Mouse (Mus musculus): ENCODE measurements around the gene Wfdc12.
"Not testable (repeated sequence)": the region's sequence is repeated elsewhere in the genome, so short reads cannot be mapped to it uniquely, and the experiment has no call there.

The Wfdc12 gene

DNA sequence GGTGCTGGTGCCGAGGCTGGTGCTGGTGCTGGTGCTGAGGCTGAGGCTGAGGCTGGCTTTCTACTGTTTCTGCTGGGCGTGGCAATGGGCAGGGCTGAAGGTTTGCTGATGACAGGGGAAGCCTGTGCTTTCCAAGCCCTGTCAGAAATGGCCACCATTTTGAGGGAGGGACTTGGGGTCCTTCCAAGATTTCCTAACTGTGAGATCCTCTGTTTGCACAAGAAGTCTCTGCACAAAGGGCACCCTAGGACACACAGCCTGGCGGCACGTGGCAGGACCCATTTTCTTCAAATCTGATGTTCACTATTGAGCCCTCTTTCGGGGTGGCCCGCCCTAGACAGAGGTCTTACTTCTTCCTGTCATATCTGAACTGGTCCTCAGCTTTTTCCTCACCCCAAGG lies at the start of gene Wfdc12:
Gene Wfdc12 (minus strand): TSS at position 33 of the 400 bp plus-strand sequence.
- DNase-seq (ENCODE audit: low spot score in 2 of 2) = peak in 1 of 2 experiments; percentile 10

- no peak for DNase-seq (ENCODE audit: low spot score in 2 of 2)
These were observed 48.0 kb upstream of the Wfdc12 start, which contains the start of gene Svs2 for GRCm38 (mm10) chr2:164238366-164238765. TSS of gene Svs2 (minus strand) at chr2:164238466.

DNA sequence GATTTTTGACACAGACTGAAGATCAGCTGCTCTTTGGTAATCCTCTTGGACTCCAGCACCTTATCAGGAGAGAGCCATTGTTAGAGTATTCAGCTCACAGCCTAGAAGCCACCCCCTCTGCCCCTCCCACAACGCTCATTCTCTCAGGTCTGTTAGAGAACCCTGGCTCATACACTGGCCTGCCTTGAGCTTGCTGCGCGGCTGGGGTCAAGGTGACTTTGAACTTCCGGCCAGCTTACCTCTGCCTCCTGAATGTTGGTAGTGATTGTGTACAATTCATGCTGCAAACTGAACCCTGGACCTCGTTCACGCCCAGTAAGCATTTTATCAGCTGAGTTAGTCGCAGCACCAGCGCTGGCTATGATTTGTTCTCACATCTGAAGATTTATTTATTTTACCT lies 42.3 kb upstream of the Wfdc12 start:
- DNase-seq (ENCODE audit: low spot score in 2 of 2) = no peak

DNA sequence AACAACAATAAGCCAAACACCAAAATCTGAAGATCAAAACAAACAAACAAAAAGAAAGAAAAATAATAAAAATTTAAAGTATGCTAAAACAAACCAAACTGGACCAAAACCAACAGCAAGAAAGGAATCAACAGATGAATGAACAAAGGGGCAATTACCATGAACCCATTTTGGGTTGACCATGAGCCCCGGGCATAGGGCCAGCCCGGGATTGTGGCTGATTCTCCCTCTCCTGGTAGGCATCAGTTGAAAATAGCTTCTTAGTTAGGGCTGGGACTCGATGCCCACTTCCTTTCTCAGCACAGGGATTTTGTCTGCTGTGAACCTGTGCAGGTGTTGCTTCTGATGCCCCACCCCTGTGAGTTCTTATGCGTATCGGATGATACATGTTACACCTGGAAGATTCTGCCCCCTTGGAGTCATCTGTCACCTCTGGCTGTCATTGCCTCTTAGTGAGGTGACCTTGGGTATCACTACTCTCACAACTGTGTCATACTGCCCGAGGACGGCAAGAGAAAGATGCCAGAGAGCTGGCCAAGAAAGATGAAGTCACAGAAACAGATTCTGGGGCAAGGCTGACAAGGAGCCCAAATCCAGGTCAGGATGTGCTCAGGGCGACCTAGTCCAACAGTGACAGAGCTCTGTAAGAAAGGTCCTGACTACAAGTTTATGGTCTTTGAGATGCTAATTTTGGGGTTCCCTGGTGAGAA lies 38.1 kb upstream of the Wfdc12 start:
- DNase-seq (ENCODE audit: low spot score in 2 of 2) = no peak

DNA sequence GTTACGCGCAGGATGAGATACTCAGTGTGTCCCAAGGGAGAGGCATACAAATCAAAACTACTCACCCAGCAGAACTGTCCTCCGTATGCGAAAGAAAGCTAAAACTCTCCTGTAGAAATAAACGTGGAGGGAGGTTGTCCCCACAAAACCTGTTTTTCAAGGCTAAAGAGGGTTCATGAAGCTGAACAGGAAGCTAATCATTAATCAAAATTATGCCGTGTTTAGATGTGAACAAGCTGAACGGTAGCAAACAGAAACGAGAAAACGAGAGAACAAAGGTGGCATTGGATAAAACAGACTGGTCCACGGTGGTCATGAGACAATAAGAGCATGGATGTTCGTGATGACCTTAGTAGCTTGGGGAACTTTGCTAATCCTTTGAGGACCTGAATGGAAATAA lies 31.1 kb upstream of the Wfdc12 start, which contains the start of gene Wfdc15b:
Gene Wfdc15b (minus strand): TSS at position 139 of the 400 bp plus-strand sequence.
- DNase-seq (ENCODE audit: low spot score in 2 of 2) = no peak

GRCm38 (mm10) chr2:164219295-164219694 lies 28.9 kb upstream of the Wfdc12 start:
- no peak for DNase-seq (ENCODE audit: low spot score in 2 of 2)

- DNase-seq (ENCODE audit: low spot score in 2 of 2) = no peak
These were observed 22.3 kb upstream of the Wfdc12 start for GRCm38 (mm10) chr2:164212711-164213110.

DNA sequence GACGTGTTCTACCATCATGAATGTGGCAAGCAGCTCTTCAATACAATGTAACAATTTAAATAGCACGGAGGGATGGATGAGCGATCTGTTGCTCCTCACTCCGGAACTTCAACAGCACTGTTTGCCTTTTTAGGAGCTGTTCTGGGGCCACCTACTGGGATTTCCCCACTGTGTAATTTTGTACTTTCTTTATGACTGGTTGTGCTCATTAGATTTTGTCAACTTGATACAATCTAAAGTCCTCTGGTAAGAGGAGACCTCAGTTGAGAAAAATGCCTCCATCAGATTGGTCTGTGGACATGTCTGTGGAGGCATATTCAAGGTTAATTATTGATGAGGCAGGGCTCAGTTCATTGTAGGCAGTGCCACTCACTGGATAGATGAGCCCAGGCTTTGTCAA lies 20.5 kb upstream of the Wfdc12 start:
- DNase-seq (ENCODE audit: low spot score in 2 of 2) = no peak

DNA sequence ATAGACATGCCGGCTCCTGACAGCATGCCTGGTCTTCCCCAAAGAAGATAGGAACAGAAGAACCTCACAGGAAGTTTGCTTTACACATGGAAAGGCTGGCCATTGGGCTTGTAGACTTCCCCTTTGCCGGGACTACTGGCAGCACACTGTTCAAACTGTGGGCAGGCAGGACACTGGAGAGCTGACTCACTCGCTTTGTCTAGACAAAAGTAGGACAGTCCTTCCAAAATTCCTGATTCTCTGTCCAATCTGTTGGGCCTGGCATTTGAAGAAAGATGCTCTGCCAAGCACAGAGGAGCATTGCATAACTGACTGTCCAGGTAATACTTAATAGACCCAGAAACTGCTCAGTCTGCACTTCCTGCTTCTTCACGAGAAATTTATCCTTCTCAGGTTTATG lies 16.3 kb upstream of the Wfdc12 start:
- no peak for DNase-seq (ENCODE audit: low spot score in 2 of 2)

GRCm38 (mm10) chr2:164206011-164206410 lies 15.6 kb upstream of the Wfdc12 start:
- not testable (repeated sequence) for DNase-seq (ENCODE audit: low spot score in 2 of 2)

GRCm38 (mm10) chr2:164199626-164200327 lies 9.4 kb upstream of the Wfdc12 start, which contains the start of gene Wfdc15a:
TSS of gene Wfdc15a (minus strand) at chr2:164200130.
- no peak for DNase-seq (ENCODE audit: low spot score in 2 of 2)

GRCm38 (mm10) chr2:164196700-164196990 lies 6.2 kb upstream of the Wfdc12 start:
- no peak for DNase-seq (ENCODE audit: low spot score in 2 of 2)

DNA sequence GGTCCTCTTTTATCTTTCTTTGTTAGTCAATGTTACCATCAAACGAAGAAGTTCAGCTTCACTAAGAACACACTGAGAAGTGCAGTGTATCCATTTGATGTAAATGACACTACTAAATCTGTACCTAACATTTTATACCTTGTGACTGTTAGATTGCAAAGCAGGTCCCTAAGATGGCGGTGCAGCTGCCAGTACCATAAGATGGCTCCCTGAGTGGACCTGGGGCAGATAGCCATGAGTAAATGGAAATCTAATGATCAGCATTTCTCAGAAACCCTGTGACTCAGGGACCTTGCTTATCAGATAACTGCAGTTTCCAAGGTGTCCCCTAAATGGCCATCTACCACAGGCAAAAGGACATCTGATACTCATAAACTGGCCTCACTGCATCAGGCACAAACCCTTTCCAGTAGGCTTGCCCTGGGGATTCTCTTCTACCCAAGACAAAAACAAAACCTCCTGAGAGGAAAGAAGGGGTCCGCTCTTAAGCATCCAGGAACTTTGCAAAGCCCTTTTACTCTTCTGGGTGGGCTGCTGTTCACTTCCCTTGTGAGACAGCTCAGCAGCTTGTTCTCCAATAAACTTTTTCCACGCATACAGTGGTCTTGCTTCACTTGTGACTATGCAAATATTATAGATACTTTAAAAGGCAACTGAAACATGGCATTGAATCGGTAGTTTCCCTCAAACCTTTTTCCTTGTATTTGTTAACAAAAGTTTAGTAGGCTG lies 5.7 kb upstream of the Wfdc12 start:
- DNase-seq (ENCODE audit: low spot score in 2 of 2) = peak in 1 of 2 experiments; percentile 3

DNA sequence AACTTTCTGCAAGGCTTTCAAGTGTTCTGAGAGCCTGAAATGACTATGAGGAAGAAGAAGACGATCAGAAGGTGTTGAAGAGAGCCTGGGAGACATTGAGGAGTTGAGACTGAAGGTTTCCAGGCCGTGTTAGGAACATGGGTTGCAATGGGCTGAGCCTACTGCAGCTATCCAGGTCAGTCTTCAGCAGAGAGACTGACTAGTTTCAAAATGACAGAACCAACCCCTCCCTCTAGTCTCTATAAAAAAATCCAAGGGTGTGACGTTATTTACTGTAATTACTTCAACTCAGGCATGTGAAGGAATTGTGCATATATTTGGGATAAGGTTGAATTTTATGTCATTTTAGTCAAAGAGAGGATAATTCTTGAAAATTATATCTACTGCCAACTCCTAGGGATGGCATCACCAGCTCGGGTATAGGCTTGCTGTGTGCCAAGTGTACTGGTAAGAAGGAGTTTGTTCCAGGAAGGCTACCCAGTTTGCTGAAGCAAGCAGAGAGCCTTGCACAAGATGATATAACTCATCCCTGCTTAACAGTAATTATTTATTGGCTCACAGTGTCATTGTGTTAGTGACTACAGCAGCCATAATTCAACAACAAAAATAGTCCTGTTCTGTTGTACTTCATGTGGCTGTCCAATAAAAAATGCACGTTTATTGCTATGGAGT lies 4.7 kb upstream of the Wfdc12 start:
- DNase-seq (ENCODE audit: low spot score in 2 of 2) = peak in 1 of 2 experiments; percentile 13

DNA sequence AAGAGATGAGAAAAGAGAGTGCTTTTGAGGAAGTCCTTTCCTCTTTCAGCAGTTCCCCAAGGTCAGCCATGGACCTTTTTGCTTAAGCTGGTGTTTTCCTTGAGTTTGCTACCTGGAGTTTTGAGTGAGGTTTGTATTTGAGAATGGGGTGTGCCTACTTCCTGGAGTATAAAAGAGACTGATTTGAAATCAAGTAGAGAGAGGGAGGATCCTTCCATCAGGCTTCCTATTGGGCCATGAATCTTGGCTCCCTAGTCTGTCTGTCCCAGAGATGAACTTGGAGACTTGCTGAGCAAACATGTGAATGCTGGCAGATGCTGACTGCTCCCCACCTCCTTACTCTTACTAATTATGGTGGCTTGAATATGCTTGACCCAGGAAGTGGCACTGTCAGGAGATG lies 1.9 kb upstream of the Wfdc12 start:
- DNase-seq (ENCODE audit: low spot score in 2 of 2) = peak in 1 of 2 experiments; percentile 1

- DNase-seq (ENCODE audit: low spot score in 2 of 2) = peak in 1 of 2 experiments; percentile 9
These were observed 1.7 kb downstream of the Wfdc12 start for GRCm38 (mm10) chr2:164188722-164189121.

DNA sequence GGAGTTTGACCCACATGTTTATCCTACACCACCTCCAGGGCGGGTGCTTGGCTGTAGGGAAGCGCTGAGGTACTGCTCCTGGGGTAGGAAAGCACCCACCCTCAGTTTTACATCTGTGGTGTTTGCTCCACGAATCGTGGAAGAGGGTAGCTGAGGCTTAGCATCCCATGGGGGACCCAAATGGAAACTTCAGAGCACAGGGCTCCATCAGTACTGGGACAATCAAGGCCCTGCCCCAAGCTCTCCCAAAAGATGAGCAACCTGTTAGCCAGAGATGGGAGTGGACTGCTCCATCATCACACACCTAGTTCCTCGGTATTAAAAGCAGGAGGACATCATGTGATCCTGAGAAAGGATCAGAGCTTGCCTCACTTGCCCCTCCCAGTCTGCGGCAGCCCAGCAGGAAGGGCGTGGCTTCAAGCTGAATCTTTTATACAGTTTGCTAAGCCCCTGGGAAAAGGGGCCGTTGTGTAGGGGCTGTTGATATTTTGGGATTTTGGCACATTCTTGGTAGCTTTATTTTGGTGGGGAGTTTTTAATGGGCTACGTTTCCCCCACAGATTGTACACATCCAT lies 6.2 kb downstream of the Wfdc12 start:
- peak in 1 of 2 experiments; percentile 6 for DNase-seq (ENCODE audit: low spot score in 2 of 2)

- peak in 1 of 2 experiments; percentile 5 for DNase-seq (ENCODE audit: low spot score in 2 of 2)
These were observed 7.1 kb downstream of the Wfdc12 start for GRCm38 (mm10) chr2:164183340-164183739.

DNA sequence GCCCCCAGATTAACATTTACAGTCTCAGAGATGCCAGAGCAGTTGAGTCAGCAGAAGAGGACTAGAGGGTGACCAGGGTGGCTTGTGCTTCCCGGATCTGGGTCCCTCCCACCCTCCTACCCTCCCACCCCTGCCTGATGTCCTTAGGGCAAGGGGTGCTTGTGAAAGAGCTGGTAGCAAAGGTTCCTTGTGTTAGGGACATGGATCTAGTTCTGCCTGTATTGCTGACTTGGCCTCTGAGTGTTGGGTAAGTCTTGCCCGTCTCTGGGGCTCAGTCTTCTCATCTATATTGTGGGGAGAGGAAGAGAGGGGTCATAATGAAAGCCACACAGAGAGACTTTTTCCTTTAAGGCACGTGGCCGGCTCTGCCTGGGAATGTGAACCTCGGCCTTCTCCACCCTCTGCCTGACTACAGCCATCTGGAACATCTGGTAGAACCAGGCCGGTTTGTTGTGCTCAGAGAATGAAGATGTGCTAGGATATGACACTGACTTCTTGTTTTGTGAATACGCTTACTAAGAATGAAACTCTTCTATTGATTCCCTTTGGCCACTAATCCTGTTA lies 7.6 kb downstream of the Wfdc12 start, which contains the start of gene Wfdc5:
Gene Wfdc5 (minus strand): TSS at position 51 of the 564 bp plus-strand sequence.
- DNase-seq (ENCODE audit: low spot score in 2 of 2) = peak in 1 of 2 experiments; percentile 3

DNA sequence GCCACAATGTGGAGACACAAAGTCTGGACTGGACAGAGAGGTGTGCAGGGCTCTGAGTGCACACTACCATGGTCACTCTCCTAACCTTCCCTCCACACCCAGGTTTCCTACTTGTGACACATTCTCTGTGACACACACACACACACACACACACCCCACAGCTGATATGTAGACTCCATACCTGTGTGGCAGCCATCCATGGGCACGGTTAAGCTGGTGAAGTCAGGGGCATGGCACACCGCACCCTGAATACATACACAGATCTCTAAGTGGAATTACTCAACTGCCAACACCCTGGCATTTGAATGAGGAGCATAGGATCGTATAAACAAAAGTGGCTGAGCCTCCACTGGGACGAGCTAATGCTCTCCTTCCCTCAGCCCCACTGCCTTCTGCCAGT lies 9.6 kb downstream of the Wfdc12 start:
- DNase-seq (ENCODE audit: low spot score in 2 of 2) = no peak

- DNase-seq (ENCODE audit: low spot score in 2 of 2) = peak; percentile 28 to 36
These were observed 10.3 kb downstream of the Wfdc12 start for GRCm38 (mm10) chr2:164180124-164180523.

All from right cerebral cortex, postnatal 10 days (tissue).